Mouse (Mus musculus) frontal cortex, postnatal 36 days (tissue): Measurements from ENCODE around the gene Slc9b1.

Experiments used
- DNase-seq, 2 experiments: peaks; one replicate each; pipeline ENCODE4 v3.0.0; 2022; ENCODE audit warnings: low spot score in 2 of 2

Gene Slc9b1

GRCm38 (mm10) chr3:135437758-135438495 lies 90.1 kb downstream of the Slc9b1 start, which contains the start of gene Ube2d3:
Ube2d3 (plus strand) TSS chr3:135438149.
- peak; percentile 98 to 99 for DNase-seq

- peak; percentile 94 for DNase-seq
Measured at GRCm38 (mm10) chr3:135438531-135438912, 90.7 kb downstream of the Slc9b1 start.

DNA sequence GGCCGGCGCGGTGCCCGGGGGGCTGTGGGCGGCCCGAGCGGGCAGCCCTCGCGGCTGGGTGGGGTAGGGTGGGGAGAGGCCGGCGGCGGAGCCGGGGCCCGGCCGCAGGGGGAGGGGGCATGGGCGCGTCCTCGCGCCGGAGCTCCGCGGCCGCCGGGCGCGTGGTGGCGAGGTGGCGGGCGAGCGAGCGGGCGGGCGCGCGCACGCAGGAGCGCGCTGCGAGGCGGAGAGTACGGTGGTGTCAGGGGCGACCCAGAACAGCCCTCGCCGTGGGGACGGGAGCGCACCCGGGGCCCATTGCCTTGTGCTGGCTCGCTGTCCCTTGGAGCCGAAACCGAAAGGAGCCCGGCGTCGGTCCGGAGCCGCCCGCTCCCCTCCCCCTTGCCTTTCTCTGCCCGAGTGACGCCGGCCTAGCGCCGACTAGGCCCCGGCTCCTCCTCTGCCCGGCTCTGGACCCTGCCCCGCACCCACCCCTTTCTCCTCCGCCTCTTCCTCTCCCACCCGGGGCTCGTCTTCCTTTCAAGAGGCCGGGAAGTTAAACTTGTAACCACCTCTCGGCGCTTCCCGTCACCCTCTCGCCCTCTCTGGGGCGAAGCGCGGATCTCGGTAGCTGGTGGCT lies 91.2 kb downstream of the Slc9b1 start:
- DNase-seq, result peak; percentile 72 to 75

GRCm38 (mm10) chr3:135439651-135440050 lies 91.8 kb downstream of the Slc9b1 start:
- no peak for DNase-seq

- peak in 1 of 2 experiments; percentile 13 for DNase-seq
Measured at GRCm38 (mm10) chr3:135440221-135440620, 92.4 kb downstream of the Slc9b1 start.

GRCm38 (mm10) chr3:135440621-135441020 lies 92.8 kb downstream of the Slc9b1 start:
- peak in 1 of 2 experiments; percentile 13 for DNase-seq

- no peak for DNase-seq
Measured at GRCm38 (mm10) chr3:135444930-135445329, 97.1 kb downstream of the Slc9b1 start.
